Mouse (Mus musculus) limb, embryonic 11.5 days (tissue): ENCODE measurements around the gene Rmi1. TPM values are rescaled to one million over a fixed set of nuclear protein-coding genes. Genes with fewer than 3 reads are reported as not detected.
A peak's percentile ranks its signal among the peaks of the same experiment; 100 is the strongest.
"Not testable (repeated sequence)": the region's sequence is repeated elsewhere in the genome, so short reads cannot be mapped to it uniquely, and the experiment has no call there.

Experiments
- ATAC-seq: fragments of 200-750 bp; cut with Nextera tagmentation; 2 replicates; pipeline ENCODE4 v1.8.0; 2017; ENCODE audit warnings: low read depth; ENCODE audit not compliant: insufficient number of reproducible peaks, low FRiP score, low TSS enrichment
- DNase-seq: peaks from one replicate; pipeline ENCODE4 v3.0.0-alpha.2; 2015; ENCODE audit warnings: low spot score
- H3K27ac ChIP-seq: fragments of 300-500 bp; sonication (generic); replicated peaks from 2 replicates; pipeline ENCODE4 v1.5.1; 2014; ENCODE audit warnings: low read depth, mild to moderate bottlenecking, low read length
- H3K27me3 ChIP-seq: fragments of 300-500 bp; sonication (generic); 2 replicates; pipeline ENCODE4 v1.6.1; 2014; ENCODE audit warnings: mild to moderate bottlenecking, low read length, mixed read lengths; ENCODE audit not compliant: control insufficient read depth, insufficient read depth
- H3K36me3 ChIP-seq: fragments of 300-500 bp; sonication (generic); 2 replicates; pipeline ENCODE4 v1.6.1; 2014; ENCODE audit warnings: mild to moderate bottlenecking, low read length, moderate library complexity, mixed read lengths; ENCODE audit not compliant: control insufficient read depth, insufficient read depth
- H3K4me1 ChIP-seq: fragments of 300-500 bp; sonication (generic); 2 replicates; pipeline ENCODE4 v1.6.1; 2014; ENCODE audit warnings: low read length, mixed read lengths; ENCODE audit not compliant: control insufficient read depth, insufficient read depth
- H3K4me2 ChIP-seq: fragments of 300-500 bp; sonication (generic); 2 replicates; pipeline ENCODE4 v1.6.1; 2014; ENCODE audit warnings: low read depth, mild to moderate bottlenecking, moderate library complexity; ENCODE audit not compliant: severe bottlenecking
- H3K4me3 ChIP-seq: fragments of 300-500 bp; sonication (generic); 2 replicates; pipeline ENCODE4 v1.5.1; 2014; ENCODE audit warnings: low read depth, low read length
- H3K9ac ChIP-seq: fragments of 300-500 bp; sonication (generic); 2 replicates; pipeline ENCODE4 v1.6.1; 2014; ENCODE audit warnings: mild to moderate bottlenecking, low read length
- H3K9me3 ChIP-seq: fragments of 300-500 bp; sonication (generic); 2 replicates; pipeline ENCODE4 v1.6.1; 2016; ENCODE audit warnings: low read length; ENCODE audit not compliant: control insufficient read depth
- WGBS: fragments of 180-500 bp; shearing (Covaris S2); extraction: QIAGEN DNeasy Blood & Tissue Kit; methylation state at CpG from one replicate; pipeline ENCODE4 v1.1.7; 2014; 5-methylcytosine and 5-hydroxymethylcytosine counted together
- polyA plus RNA-seq: library from polyadenylated mRNA; unstranded; fragments of >200 nt; fragmentation: Nextera tagmentation; extraction: Ambion mirVana; gene quantifications from 2 replicates; pipeline ENCODE4 v1.2.1, GENCODE M21; 2014

The Rmi1 gene
- polyA plus RNA-seq: 33.2 and 35.7 TPM in 2 replicates

GRCm38 (mm10) chr13:58402003-58402743 lies at the start of gene Rmi1:
Gene Rmi1, plus strand, starts transcription at chr13:58402248.
- WGBS: under 1% methylated on average over 82 of the region's 91 CpGs

GRCm38 (mm10) chr13:58352996-58353395 lies 49.1 kb upstream of the Rmi1 start:
- H3K9ac ChIP-seq: no peak overlapping the region

More at GRCm38 (mm10) chr13:58402003-58402743, at the start of gene Rmi1:
- ATAC-seq: peak; percentile 95
- H3K4me2 ChIP-seq: peak within 1 kb of the TSS; percentile 62
- no peaks in the 10 kb centered on the region for H3K9me3 ChIP-seq
- H3K4me1 ChIP-seq: no peaks in the 10 kb centered on the region
- H3K36me3 ChIP-seq: peaks cover 4% of the 10 kb centered on the region
- peak within 1 kb of the TSS; percentile 99 for H3K4me3 ChIP-seq
- DNase-seq: peak; percentile 99
- no peaks in the 10 kb centered on the region for H3K27me3 ChIP-seq
- peak within 1 kb of the TSS; percentile 100 for H3K9ac ChIP-seq
- peak within 1 kb of the TSS; percentile 99 for H3K27ac ChIP-seq

GRCm38 (mm10) chr13:58358629-58359303 lies 43.3 kb upstream of the Rmi1 start, which contains the start of gene Kif27:
Gene Kif27, minus strand, starts transcription at chr13:58359122.
- no peaks in the 10 kb centered on the region for H3K4me1 ChIP-seq
- no peaks in the 10 kb centered on the region for H3K36me3 ChIP-seq
- 1% methylated on average over 80 of the region's 85 CpGs for WGBS
- H3K27ac ChIP-seq: no peak within 1 kb of the TSS
- H3K27me3 ChIP-seq: no peaks in the 10 kb centered on the region
- peak within 1 kb of the TSS; percentile 96 for H3K4me2 ChIP-seq
- peak; percentile 96 for ATAC-seq
- H3K9me3 ChIP-seq: no peaks in the 10 kb centered on the region
- H3K9ac ChIP-seq: peak within 1 kb of the TSS; percentile 53
- H3K4me3 ChIP-seq: peak within 1 kb of the TSS; percentile 51
- DNase-seq: peak; percentile 91

More at GRCm38 (mm10) chr13:58352996-58353395, 49.1 kb upstream of the Rmi1 start:
- Histone ChIP-seq H3K4me3 (no peak overlapping the region), H3K27me3 (no peaks in the 10 kb centered on the region), H3K36me3 (no peaks in the 10 kb centered on the region), H3K4me2 (no peak overlapping the region), H3K4me1 (no peaks in the 10 kb centered on the region), H3K27ac (no peak overlapping the region), H3K9me3 (no peaks in the 10 kb centered on the region)
- ATAC-seq: no peak
- no peak for DNase-seq

GRCm38 (mm10) chr13:58359304-58359653 lies 42.8 kb upstream of the Rmi1 start:
- DNase-seq (no peak), ATAC-seq (no peak; the same call in 1 of the 2 replicates)
- WGBS: 4% methylated on average over 7 of the region's 7 CpGs
- Histone ChIP-seq H3K27ac (no peak overlapping the region), H3K36me3 (no peaks in the 10 kb centered on the region), H3K9ac (peak overlapping the region; percentile 53; the same call in 1 of the 2 replicates), H3K27me3 (no peaks in the 10 kb centered on the region), H3K4me3 (peak overlapping the region; percentile 51), H3K9me3 (no peaks in the 10 kb centered on the region), H3K4me1 (no peaks in the 10 kb centered on the region), H3K4me2 (peak overlapping the region; percentile 96)

GRCm38 (mm10) chr13:58364353-58365175 lies 37.5 kb upstream of the Rmi1 start:
- Histone ChIP-seq H3K36me3 (no peaks in the 10 kb centered on the region), H3K4me1 (no peaks in the 10 kb centered on the region), H3K9ac (no peak overlapping the region), H3K4me2 (no peak overlapping the region), H3K27me3 (no peaks in the 10 kb centered on the region), H3K27ac (no peak overlapping the region), H3K4me3 (no peak overlapping the region), H3K9me3 (no peaks in the 10 kb centered on the region)
- DNase-seq: no peak
- ATAC-seq: no peak
- WGBS: 83% methylated on average over 8 of the region's 8 CpGs

GRCm38 (mm10) chr13:58365179-58365578 lies 36.9 kb upstream of the Rmi1 start:
- H3K4me1 ChIP-seq, H3K27ac ChIP-seq, H3K9ac ChIP-seq, H3K4me3 ChIP-seq, H3K27me3 ChIP-seq, H3K4me2 ChIP-seq, H3K9me3 ChIP-seq, ATAC-seq, H3K36me3 ChIP-seq, DNase-seq: not testable (repeated sequence)
- WGBS: 87% methylated on average over 8 of the region's 8 CpGs

GRCm38 (mm10) chr13:58366373-58366772 lies 35.7 kb upstream of the Rmi1 start:
- H3K4me3 ChIP-seq: no peak overlapping the region

GRCm38 (mm10) chr13:58367641-58368040 lies 34.4 kb upstream of the Rmi1 start:
- Histone ChIP-seq H3K4me2 (no peak overlapping the region), H3K9me3 (no peaks in the 10 kb centered on the region), H3K36me3 (no peaks in the 10 kb centered on the region), H3K9ac (no peak overlapping the region), H3K27me3 (no peaks in the 10 kb centered on the region), H3K4me3 (no peak overlapping the region), H3K27ac (no peak overlapping the region), H3K4me1 (no peaks in the 10 kb centered on the region)
- ATAC-seq (no peak), DNase-seq (no peak)
- WGBS: 56% methylated on average over 1 of the region's 1 CpGs

More at GRCm38 (mm10) chr13:58366373-58366772, 35.7 kb upstream of the Rmi1 start:
- H3K9me3 ChIP-seq: no peaks in the 10 kb centered on the region
- DNase-seq (no peak), ATAC-seq (no peak)
- 94% methylated on average over 3 of the region's 3 CpGs for WGBS
- no peak overlapping the region for H3K9ac ChIP-seq
- H3K36me3 ChIP-seq: no peaks in the 10 kb centered on the region
- no peak overlapping the region for H3K4me2 ChIP-seq
- H3K27me3 ChIP-seq: no peaks in the 10 kb centered on the region
- H3K27ac ChIP-seq: no peak overlapping the region
- no peaks in the 10 kb centered on the region for H3K4me1 ChIP-seq
